Mouse (Mus musculus) adipocyte (in vitro differentiated cells): ENCODE results near the gene Ogn.

Source experiments
- DNase-seq: peaks from one replicate; pipeline ENCODE4 v3.0.0-alpha.2; 2016; ENCODE audit warnings: low spot score

Gene Ogn

DNA sequence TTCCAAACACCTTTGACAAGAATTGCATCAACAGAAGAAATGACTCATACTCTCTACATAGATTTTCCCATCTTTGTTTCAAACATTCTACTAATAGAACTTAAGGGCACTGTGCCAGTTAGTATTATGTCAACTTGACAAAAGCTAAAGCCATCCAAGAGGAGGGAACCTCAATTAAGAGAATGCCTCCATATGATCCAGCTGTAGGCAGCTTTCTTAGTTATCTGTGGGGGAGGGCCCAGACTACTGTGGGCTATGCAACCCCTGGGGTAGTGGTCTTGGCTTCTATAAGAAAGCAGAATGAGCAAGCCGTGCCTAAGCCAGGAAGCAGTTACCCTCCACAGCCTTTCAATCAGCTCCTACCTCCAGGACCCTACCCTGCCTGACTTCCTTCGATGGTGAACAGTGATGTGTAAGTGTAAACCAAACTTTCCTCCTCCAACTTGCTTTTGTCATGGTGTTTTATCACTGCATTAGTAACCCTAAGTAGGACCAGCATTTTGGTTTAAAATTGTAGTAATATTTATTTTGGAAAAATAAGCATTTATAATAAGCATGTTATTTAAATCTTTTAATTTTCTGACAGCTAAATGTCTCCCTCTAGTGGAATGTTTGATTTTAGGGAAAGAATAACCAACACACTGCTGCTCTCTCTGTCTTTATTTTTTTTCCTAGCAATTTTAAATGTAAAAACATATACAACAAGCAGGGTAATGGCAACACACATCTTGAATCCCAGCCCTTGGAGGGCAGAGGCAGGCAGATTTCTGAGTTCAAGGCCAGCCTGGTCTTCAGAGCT, 37.1 kb downstream of the Ogn start:
- peak; percentile 78 for DNase-seq

DNA sequence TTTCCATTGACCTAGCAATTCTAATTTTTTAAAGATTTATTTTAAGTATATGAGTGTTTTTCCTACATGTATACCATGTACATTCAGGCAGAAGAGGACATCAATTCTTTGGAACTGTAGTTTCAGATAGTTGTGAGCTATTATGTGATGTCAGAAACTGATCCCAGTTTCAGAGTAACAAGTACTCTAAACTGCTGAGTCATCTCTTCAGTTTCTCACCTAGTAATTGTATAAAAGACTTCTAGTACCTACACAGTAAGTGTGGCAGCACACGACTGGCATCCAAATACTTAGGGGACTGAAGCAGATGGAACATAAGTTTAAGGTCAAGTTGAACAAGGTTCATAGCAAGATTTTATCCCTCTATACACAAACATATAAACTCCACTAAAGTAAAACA, 38.2 kb downstream of the Ogn start:
- peak; percentile 11 for DNase-seq

- peak; percentile 30 for DNase-seq
Observed at GRCm38 (mm10) chr13:49651136-49651535, 43.3 kb downstream of the Ogn start.

- DNase-seq: no peak
Observed at GRCm38 (mm10) chr13:49651781-49652351, 44.0 kb downstream of the Ogn start.

- DNase-seq: peak; percentile 99
Observed at GRCm38 (mm10) chr13:49652481-49653179, 44.8 kb downstream of the Ogn start, which contains the start of the genes Cenpp and Nol8. Gene Cenpp (minus strand): TSS chr13:49652785. Gene Nol8 (plus strand): TSS chr13:49653078.

GRCm38 (mm10) chr13:49653180-49653541, 45.3 kb downstream of the Ogn start:
- DNase-seq: no peak
